24 mouse cellular contexts compared by ENCODE assay signal in the genomic region with DNA sequence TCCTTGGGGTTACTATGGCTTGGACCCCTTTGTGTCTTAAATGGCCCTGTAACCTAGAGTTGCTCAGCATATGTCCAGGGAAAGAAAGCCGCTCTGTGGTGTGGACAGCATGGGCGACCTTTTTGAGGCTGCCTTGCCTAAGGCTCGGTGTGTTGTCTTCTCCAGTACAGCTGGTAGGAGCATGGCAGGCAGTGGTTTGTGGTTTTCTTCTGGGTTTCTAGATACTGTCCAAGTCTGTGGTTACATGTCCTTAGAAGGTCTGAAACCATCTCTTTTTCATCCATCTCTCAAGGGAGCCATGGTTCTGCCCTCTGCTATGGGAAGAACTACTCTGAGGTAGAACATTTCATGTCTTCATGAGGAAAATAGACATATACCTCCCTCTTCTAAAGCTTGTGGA. TPM values are rescaled to one million over a fixed set of nuclear protein-coding genes. Genes with fewer than 3 reads are reported as not detected.
"Had no signal": no experiment of that assay in that cellular context is flagged by ENCODE, and none has a peak within 500 bp of the region (broad histone marks: within the 10 kb centered on the region; RNA-seq: fewer than 3 reads in every experiment).

No protein-coding gene starts in this region.

- H3K4me3 ChIP-seq: limb, embryonic 12.5 days; limb, embryonic 15.5 days; lung, embryonic 15.5 days; midbrain, embryonic 10.5 days; midbrain, embryonic 13.5 days; myocyte; neural tube, embryonic 13.5 days; stomach, embryonic 15.5 days had no signal

- H3K9ac ChIP-seq: limb, embryonic 12.5 days; limb, embryonic 15.5 days; liver, embryonic 14.5 days; liver, postnatal 0 days; lung, embryonic 15.5 days; midbrain, embryonic 13.5 days; neural tube, embryonic 13.5 days; stomach, embryonic 15.5 days had no signal

- H3K9me3 ChIP-seq: limb, embryonic 12.5 days; limb, embryonic 15.5 days; lung, embryonic 15.5 days; midbrain, embryonic 10.5 days; midbrain, embryonic 13.5 days; neural tube, embryonic 13.5 days; stomach, embryonic 15.5 days had no signal

- H3K27me3 ChIP-seq: limb, embryonic 12.5 days; limb, embryonic 15.5 days; lung, embryonic 15.5 days; midbrain, embryonic 13.5 days; neural tube, embryonic 13.5 days; stomach, embryonic 15.5 days had no signal

- H3K27ac ChIP-seq: limb, embryonic 12.5 days; limb, embryonic 15.5 days; liver, embryonic 14.5 days; lung, embryonic 15.5 days; midbrain, embryonic 10.5 days; midbrain, embryonic 13.5 days; neural tube, embryonic 13.5 days; stomach, embryonic 15.5 days had no signal

- DNase-seq: kidney, adult 9 months; kidney, postnatal 14 days; kidney, postnatal 4 days; left cerebral cortex, postnatal 4 days; liver, postnatal 0 days; lung, postnatal 10 days; lung, postnatal 36 days; retina, postnatal 1 day; right cerebral cortex, postnatal 25 days; spleen, adult 18-20 months; thymus, postnatal 36 days had no signal

- ATAC-seq: liver, postnatal 0 days; midbrain, embryonic 13.5 days; midbrain, embryonic 16.5 days had no signal

- H3K4me1 ChIP-seq: limb, embryonic 15.5 days; lung, embryonic 15.5 days; midbrain, embryonic 10.5 days; midbrain, embryonic 13.5 days; neural tube, embryonic 13.5 days; stomach, embryonic 15.5 days had no signal

- H3K4me2 ChIP-seq: limb, embryonic 12.5 days; limb, embryonic 15.5 days; liver, embryonic 11.5 days; lung, embryonic 15.5 days; midbrain, embryonic 13.5 days; neural tube, embryonic 13.5 days; stomach, embryonic 15.5 days had no signal

RNA-seq across cellular contexts. Expression of gene Saxo2, which starts 50.6 kb away (rescaled TPM):
- total RNA-seq: monocyte, adult 5-6 weeks; neutrophil, adult 5-6 weeks had no signal
